Mouse (Mus musculus) embryonic fibroblast, embryonic 13.5 days (primary cell): ENCODE measurements around the gene Prr5. TPM values are rescaled to one million over a fixed set of nuclear protein-coding genes. Genes with fewer than 3 reads are reported as not detected.
"Not testable (repeated sequence)": the region's sequence is repeated elsewhere in the genome, so short reads cannot be mapped to it uniquely, and the experiment has no call there.

Source experiments
- H3K27ac ChIP-seq: 2 replicates; pipeline ENCODE4 v1.5.1; 2012; ENCODE audit warnings: low read length, control low read depth, inconsistent platforms; ENCODE audit not compliant: insufficient read depth
- H3K4me1 ChIP-seq: 2 replicates; pipeline ENCODE4 v1.6.1; 2011; ENCODE audit warnings: low read length; ENCODE audit not compliant: control insufficient read depth, insufficient read depth
- H3K4me3 ChIP-seq: 2 replicates; pipeline ENCODE4 v1.5.1; 2011; ENCODE audit warnings: mild to moderate bottlenecking, control low read depth, low read length; ENCODE audit not compliant: insufficient read depth
- CTCF ChIP-seq: IDR thresholded peaks from 2 replicates; pipeline ENCODE4 v1.5.1; 2011; ENCODE audit warnings: mild to moderate bottlenecking, control low read depth, low read length, moderate library complexity, borderline replicate concordance; ENCODE audit not compliant: insufficient read depth
- POLR2A ChIP-seq: IDR thresholded peaks from 2 replicates; pipeline ENCODE4 v1.6.1; 2011; ENCODE audit warnings: low read depth, mild to moderate bottlenecking, control low read depth, low read length, moderate library complexity
- polyA plus RNA-seq: library from polyadenylated mRNA; stranded (reverse); fragments of >200 nt; gene quantifications from 2 replicates; pipeline ENCODE4 v1.2.4, GENCODE M21; 2011; ENCODE audit warnings: low read depth; ENCODE audit not compliant: missing spikeins, insufficient read length

Prr5 gene
- polyA plus RNA-seq, 1 experiment = 19.5 TPM

DNA sequence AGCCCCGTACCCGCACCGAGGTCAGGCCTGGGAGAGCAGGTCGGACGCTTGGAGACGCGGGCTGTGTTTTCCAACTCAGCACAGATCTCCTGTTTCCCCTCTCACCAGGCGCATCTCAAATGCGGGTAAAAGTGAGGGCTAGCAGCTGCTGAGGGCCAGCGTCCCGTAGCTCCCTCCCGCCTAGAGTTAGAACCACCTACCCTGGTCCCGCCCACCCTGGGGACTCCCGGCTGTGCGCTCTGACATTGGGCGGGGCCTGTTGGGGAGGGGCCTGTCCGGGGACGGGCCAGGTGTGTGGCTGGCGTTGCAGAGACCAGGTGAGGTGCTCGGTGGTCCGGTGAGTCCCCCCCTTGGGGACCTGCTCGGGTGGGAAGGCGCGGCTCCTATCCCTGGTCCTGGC lies 50.4 kb downstream of the Prr5 start, which contains the start of gene Arhgap8:
Arhgap8 (plus strand) TSS at position 262 of the 400 bp plus-strand sequence.
- TF ChIP-seq CTCF (no peak), POLR2A (no peak)
- no peak within 1 kb of the TSS for H3K27ac ChIP-seq
- no peaks in the 10 kb centered on the region; the same call in 1 of the 2 replicates for H3K4me1 ChIP-seq
- H3K4me3 ChIP-seq = peak within 1 kb of the TSS; percentile 6; the same call in 1 of the 2 replicates

DNA sequence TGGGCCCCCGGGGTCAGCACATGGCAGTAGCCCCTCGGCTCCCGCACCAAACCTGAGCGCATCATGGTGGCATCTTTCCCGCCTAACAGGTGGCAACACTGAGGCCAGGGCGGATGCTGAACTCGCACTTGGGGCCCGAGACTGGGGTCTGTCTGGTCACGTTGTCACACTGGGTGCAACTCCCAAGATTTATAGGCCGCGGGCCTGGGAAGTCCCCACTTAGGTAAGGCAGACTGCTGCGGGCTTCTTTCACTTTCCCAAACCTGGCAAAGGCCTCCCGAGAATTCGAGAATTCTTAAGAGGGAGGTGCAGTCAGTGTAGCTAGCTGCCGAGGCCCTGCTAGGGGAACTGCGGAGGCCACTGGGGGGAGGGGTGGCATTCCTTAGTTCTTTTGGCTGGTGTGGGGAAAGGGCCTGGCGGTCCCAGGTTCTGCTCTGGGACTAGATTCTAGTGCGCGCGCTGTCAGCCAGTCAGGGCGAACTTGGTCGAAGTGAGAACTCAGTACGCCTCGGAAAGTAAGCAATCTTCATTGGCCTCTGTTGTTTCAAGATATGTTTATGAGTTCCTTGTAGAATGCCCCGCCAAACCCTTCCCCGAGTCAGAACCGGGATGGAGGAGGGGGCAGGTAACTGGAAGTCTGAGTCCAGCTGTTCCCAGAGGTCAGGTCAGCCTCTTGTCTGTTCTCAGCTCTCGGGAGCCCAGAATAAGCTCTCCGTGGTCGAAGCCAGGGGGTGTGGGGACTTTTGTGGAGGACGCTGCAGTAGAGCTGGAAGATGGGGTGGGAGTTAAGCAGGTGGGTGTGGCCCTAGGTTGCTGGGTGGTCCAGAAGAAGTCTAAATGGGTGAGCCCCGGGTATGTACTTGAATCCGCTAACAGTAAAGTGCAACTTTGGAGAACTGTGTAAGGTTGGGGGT lies 51.1 kb downstream of the Prr5 start:
- TF ChIP-seq POLR2A = no peak
- TF ChIP-seq CTCF = no peak
- no peak overlapping the region for H3K27ac ChIP-seq
- peak overlapping the region; percentile 6; the same call in 1 of the 2 replicates for H3K4me3 ChIP-seq
- no peaks in the 10 kb centered on the region for H3K4me1 ChIP-seq

DNA sequence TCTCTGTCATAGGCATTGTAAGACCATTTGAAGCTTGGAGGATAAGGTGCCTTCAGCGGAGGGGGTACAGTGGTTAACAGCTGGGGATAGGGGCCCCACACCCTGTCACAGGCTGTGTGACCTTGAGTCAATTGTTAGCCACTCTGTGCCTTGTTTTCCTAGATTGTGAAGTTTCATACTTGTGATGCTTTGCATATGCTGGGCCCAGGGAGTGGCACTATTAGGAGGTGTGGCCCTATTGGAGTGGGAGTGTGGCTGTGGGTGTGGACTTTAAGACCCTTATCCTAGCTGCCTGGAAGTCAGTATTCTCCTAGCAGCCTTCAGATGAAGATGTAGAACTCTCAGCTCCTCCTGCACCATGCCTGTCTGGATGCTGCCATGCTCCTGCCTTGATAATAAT lies 54.2 kb downstream of the Prr5 start:
- H3K4me3 ChIP-seq, H3K4me1 ChIP-seq, H3K27ac ChIP-seq: not testable (repeated sequence)

DNA sequence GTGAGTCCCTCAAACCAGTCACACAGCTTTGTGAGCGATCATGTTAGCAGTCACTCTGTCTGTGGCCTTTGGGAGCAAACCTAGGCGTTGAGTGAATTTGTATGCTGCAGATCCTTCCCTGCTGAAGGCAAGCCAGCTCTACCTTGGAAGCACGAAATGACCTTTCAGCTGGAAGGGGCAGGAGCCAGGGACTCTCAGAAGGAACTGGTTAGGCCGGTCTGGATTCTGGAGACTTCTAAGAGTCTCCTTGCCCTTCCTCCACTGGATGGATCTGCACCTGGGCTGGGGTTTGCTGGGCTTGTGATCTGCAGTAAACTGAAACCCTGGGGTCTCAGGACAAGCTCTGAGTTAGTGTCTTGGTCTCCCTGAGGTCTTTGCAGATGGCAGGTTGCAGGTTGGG lies 54.8 kb downstream of the Prr5 start:
- Histone ChIP-seq H3K27ac (no peak overlapping the region), H3K4me1 (no peaks in the 10 kb centered on the region), H3K4me3 (no peak overlapping the region)
- TF ChIP-seq POLR2A (no peak), CTCF (no peak)

DNA sequence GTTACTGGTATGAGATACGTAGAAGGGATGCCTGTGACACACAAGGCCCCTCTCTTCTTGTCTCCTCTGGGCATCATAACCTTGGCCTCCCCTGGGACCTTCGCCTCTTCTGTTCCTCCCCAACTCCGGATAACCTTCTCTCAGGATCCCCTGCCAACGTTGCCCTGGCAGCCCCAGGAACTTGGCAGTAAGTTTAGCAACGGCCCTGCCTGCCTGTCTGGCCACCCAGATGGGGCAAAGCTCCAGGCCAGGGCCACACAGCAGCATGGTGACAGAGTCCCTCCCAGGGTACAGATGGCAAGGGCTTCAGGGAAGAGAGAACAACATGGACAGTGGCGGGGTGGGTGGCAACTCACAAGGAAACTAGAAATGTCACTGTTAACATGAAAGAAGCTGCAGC lies 60.3 kb downstream of the Prr5 start:
- H3K4me1 ChIP-seq = no peaks in the 10 kb centered on the region
- H3K4me3 ChIP-seq = no peak overlapping the region

DNA sequence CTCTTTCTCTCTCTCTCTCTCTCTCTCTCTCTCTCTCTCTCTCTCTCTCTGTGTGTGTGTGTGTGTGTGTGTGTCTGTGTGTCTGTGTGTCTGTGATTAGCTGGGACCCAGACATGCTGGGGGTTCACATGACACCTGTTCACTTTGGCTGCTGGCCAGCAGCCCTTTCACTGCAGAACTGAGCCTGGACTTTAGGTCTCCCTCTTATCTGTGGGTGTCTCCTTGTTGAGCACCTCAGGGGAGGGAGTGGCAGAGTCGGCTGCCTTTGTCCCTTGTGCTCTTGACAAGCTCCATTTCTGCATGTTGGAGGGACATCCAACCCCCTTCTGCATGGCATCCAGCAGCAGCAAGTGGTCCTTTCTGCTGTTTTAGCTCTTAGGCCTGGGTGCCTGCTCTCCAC lies 61.5 kb downstream of the Prr5 start:
- Histone ChIP-seq H3K27ac (no peak overlapping the region), H3K4me1 (no peaks in the 10 kb centered on the region), H3K4me3 (no peak overlapping the region)
- TF ChIP-seq CTCF (no peak), POLR2A (no peak)

More for the DNA sequence above, 60.3 kb downstream of the Prr5 start:
- no peak overlapping the region for H3K27ac ChIP-seq
- TF ChIP-seq POLR2A (no peak), CTCF (no peak)

DNA sequence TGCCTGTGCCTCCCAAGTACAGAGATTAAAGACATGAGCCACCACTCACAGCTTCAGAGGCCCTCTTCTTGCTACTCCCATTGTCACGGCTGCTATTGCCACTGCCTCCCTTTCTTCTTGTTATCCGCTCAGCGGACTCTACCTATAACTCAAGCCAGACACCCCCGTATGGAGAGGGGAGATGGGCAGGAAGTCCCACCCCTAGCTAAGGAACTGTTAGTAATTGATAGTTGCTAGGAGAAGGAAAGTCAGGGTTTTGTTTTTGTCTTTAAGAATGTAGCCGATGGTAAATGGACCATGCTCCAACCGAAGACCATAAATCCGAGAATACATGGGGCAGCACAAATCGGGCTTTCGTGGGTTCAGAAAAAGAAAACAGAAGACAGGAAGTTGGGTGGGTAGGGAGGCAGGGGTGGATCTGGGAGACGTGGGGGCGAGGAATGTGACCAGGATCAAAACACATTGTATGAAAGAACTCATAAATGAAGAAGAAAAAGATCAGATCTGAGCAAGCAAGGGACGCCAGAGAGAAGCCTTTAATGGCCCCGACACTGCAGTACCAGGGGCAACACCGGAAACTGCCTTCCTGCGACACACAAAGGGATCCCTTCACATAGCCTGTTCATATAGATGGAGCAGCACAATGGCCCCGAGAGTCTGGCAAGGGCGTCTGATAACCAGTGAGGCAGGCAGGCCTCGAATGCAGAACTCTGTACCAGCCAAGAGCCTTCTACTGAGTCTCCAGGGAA lies 62.4 kb downstream of the Prr5 start:
- Histone ChIP-seq H3K4me3 (no peak overlapping the region), H3K4me1 (no peaks in the 10 kb centered on the region), H3K27ac (no peak overlapping the region)
- no peak for TF ChIP-seq CTCF
- TF ChIP-seq POLR2A = no peak

DNA sequence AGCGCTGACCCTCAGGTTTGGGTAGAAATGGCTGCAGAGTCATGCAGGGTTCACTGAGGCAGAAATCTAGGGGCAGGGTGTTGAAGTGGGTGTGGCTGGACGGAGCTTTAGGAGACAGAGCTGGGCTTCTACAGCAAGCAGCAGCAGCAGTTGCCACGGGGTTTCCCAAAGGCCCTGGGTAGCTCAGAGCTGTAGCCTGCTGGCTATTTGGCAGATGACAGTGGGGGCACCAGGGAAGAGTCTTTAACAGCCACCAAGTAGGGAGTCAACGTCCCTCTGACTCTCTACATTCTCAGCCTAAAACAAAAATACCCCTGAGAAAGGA lies 63.0 kb downstream of the Prr5 start:
- TF ChIP-seq CTCF = no peak
- no peak for TF ChIP-seq POLR2A
- H3K27ac ChIP-seq = no peak overlapping the region
- no peaks in the 10 kb centered on the region for H3K4me1 ChIP-seq
- no peak overlapping the region for H3K4me3 ChIP-seq

DNA sequence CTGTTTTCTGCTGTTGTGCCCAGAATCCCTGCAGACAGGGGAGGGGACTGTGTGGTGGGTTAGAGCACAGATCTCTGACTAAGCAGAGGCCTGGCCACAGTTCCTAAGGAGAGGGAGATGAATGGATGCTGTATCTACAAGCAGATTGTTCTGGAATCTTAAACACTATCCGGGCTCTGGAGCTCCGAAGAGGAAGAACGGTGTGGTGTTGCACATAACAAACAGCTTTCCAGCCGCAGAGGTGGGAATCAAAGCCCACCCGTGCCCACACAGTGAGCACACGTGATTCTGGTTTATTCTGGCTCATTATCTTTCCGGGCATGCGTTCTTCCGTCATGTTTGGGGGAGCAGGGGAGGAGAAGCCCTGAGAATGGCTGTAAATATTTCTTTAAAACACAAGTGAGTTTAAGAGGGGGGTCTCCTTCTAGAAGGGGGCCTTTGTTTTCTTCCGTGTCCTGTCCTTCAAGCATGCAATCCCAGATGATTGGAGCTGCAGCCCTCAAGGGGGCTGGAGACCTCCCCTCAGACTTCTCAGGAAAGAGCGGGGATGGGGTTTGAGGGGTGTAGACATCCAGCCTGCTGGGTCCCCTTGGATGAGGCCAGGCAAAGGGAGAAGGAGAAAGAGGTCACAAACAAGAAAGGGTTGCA lies 67.0 kb downstream of the Prr5 start:
- TF ChIP-seq CTCF = no peak
- no peak for TF ChIP-seq POLR2A
- Histone ChIP-seq H3K27ac (no peak overlapping the region), H3K4me3 (no peak overlapping the region), H3K4me1 (no peaks in the 10 kb centered on the region)

DNA sequence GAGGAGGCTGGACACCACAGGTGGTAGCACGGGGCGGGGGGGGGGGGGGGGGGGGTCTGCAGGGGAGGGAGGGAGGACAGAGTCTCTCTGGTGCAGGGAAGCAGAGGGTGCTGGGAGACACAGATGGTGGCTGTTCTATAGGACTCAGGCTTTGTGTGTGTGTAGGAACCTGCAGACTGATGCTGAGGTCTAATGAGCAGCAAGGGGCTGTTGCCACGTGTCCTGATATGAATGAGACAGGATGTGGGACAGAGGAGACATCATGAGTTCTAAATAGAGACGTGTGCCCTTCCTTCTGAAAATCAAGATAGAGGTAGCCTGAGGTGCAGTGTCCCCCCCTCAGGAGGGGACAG lies 67.5 kb downstream of the Prr5 start:
- H3K27ac ChIP-seq = no peak overlapping the region
- H3K4me1 ChIP-seq = no peaks in the 10 kb centered on the region
- TF ChIP-seq POLR2A = no peak
- no peak for TF ChIP-seq CTCF
- no peak overlapping the region for H3K4me3 ChIP-seq
